Mouse (Mus musculus) midbrain, postnatal 0 days (tissue): ENCODE data around the gene Gabbr2. TPM values are rescaled to one million over a fixed set of nuclear protein-coding genes. Genes with fewer than 3 reads are reported as not detected.
A peak's percentile ranks its signal among the peaks of the same experiment; 100 is the strongest.

Source experiments
- ATAC-seq: fragments of 200-750 bp; cut with Nextera tagmentation; 2 replicates; pipeline ENCODE4 v1.8.0; 2017; ENCODE audit warnings: moderate number of reproducible peaks, mild to moderate bottlenecking, moderate TSS enrichment, moderate library complexity; ENCODE audit not compliant: low FRiP score
- DNase-seq: peaks from one replicate; pipeline ENCODE4 v3.0.0-alpha.2; 2015; ENCODE audit warnings: low spot score
- H3K27ac ChIP-seq: fragments of 300-500 bp; sonication (generic); 2 replicates; pipeline ENCODE4 v1.5.1; 2014; ENCODE audit warnings: low read depth, mild to moderate bottlenecking, low read length, mixed read lengths
- H3K27me3 ChIP-seq: fragments of 300-500 bp; sonication (generic); 2 replicates; pipeline ENCODE4 v1.6.1; 2014; ENCODE audit warnings: low read length, control low read depth, mixed read lengths; ENCODE audit not compliant: insufficient read depth
- H3K36me3 ChIP-seq: fragments of 300-500 bp; sonication (generic); 2 replicates; pipeline ENCODE4 v1.6.1; 2014; ENCODE audit warnings: low read length, control low read depth, mixed read lengths; ENCODE audit not compliant: insufficient read depth
- H3K4me1 ChIP-seq: fragments of 300-500 bp; sonication (generic); 2 replicates; pipeline ENCODE4 v1.6.1; 2014; ENCODE audit warnings: mild to moderate bottlenecking, control low read depth, antibody characterized with exemption, low read length, mixed read lengths; ENCODE audit not compliant: insufficient read depth
- H3K4me2 ChIP-seq: fragments of 300-500 bp; sonication (generic); 2 replicates; pipeline ENCODE4 v1.6.1; 2014; ENCODE audit warnings: low read depth, mild to moderate bottlenecking, low read length, mixed read lengths; ENCODE audit not compliant: poor library complexity, severe bottlenecking
- H3K4me3 ChIP-seq: fragments of 300-500 bp; sonication (generic); 2 replicates; pipeline ENCODE4 v1.5.1; 2014; ENCODE audit warnings: low read depth, mild to moderate bottlenecking, low read length, moderate library complexity
- H3K9ac ChIP-seq: fragments of 300-500 bp; sonication (generic); replicated peaks from 2 replicates; pipeline ENCODE4 v1.6.1; 2014; ENCODE audit warnings: mild to moderate bottlenecking, low read length, moderate library complexity, mixed read lengths; ENCODE audit not compliant: poor library complexity, severe bottlenecking
- H3K9me3 ChIP-seq: fragments of 300-500 bp; sonication (generic); 2 replicates; pipeline ENCODE4 v1.6.1; 2016; ENCODE audit warnings: low read length, control low read depth
- CTCF ChIP-seq: IDR thresholded peaks from 2 replicates; pipeline ENCODE4 v1.5.1; 2016; ENCODE audit warnings: antibody characterized with exemption, mild to moderate bottlenecking
- WGBS: fragments of 180-500 bp; shearing (Covaris S2); extraction: QIAGEN DNeasy Blood & Tissue Kit; methylation state at CpG from one replicate; pipeline ENCODE4 v1.1.7; 2014; 5-methylcytosine and 5-hydroxymethylcytosine counted together
- polyA plus RNA-seq: library from polyadenylated mRNA; unstranded; fragments of >200 nt; fragmentation: Nextera tagmentation; extraction: Ambion mirVana; gene quantifications from 2 replicates; pipeline ENCODE4 v1.2.1, GENCODE M21; 2015
- total RNA-seq: library from RNA; depleted of rRNA; stranded (reverse); fragments of >200 nt; gene quantifications from 2 replicates; pipeline ENCODE4 v1.2.3, GENCODE M21; 2014

Gene Gabbr2
- total and polyA plus RNA-seq, 2 experiments from 2014 or later, result 20.5 to 123 TPM

DNA sequence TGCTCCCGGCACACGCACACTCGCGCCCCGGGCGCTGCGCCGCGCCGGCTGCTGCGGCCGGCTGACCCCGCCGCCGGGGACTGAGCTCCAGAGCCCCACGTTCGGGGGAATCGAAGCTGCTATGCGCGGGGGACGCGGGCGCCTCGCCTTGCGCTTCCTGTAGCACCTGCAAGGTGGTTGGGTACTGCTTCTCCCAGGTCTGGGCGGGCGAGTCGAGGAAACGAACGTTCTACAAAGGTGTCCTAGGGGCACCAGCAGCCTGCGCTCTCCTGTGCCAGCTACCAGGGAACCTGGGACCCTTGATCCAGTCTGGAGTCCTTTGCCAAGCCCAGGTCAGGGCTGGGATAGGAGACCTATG is 265 bp upstream of the Gabbr2 start:
- peak overlapping the region; percentile 76 for H3K4me3 ChIP-seq
- 0% methylated on average over 10 of the region's 31 CpGs for WGBS
- TF ChIP-seq CTCF, result no peak
- peak overlapping the region; percentile 91 for H3K27ac ChIP-seq
- H3K4me2 ChIP-seq, result peak overlapping the region; percentile 92
- DNase-seq, result no peak
- peaks cover 12% of the 10 kb centered on the region for H3K4me1 ChIP-seq
- no peaks in the 10 kb centered on the region for H3K9me3 ChIP-seq
- H3K36me3 ChIP-seq, result no peaks in the 10 kb centered on the region
- no peaks in the 10 kb centered on the region for H3K27me3 ChIP-seq
- peak overlapping the region; percentile 93 for H3K9ac ChIP-seq
- ATAC-seq, result peak; percentile 28; the same call in 1 of the 2 replicates

- H3K9me3 ChIP-seq, result no peaks in the 10 kb centered on the region
- TF ChIP-seq CTCF, result no peak
- WGBS, result 2% methylated on average over 28 of the region's 29 CpGs
- H3K27me3 ChIP-seq, result no peaks in the 10 kb centered on the region
- H3K4me1 ChIP-seq, result peaks cover 12% of the 10 kb centered on the region
- DNase-seq (no peak), ATAC-seq (peak; percentile 20; the same call in 1 of the 2 replicates)
- H3K4me2 ChIP-seq, result peak overlapping the region; percentile 92
- peak overlapping the region; percentile 91 for H3K27ac ChIP-seq
- H3K36me3 ChIP-seq, result no peaks in the 10 kb centered on the region
- peak overlapping the region; percentile 93 for H3K9ac ChIP-seq
- peak overlapping the region; percentile 76 for H3K4me3 ChIP-seq
Measured at GRCm38 (mm10) chr4:46990281-46991015, 1.2 kb downstream of the Gabbr2 start.

DNA sequence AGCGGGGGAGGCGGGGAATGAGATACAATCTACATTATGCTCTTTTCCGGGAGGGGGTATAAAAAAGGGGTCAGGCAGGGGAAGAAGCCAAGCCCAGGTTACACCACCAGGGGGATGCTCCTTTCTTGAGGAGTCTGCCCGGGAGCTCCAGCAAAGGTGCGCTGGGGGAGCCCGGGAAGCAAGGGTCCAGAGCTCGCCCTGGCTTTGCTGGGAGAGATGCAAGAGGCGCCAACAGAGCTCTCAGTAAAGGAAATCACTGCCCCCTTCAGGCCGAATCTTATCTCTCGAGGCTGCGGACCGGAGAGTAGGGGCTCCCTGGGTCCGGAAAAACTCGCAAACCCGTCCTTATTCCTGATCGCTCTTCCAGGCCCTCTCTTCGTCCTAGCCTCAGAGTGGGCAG is 1.8 kb downstream of the Gabbr2 start:
- Histone ChIP-seq H3K27me3 (no peaks in the 10 kb centered on the region), H3K27ac (peak overlapping the region; percentile 91), H3K4me1 (peaks cover 12% of the 10 kb centered on the region), H3K9ac (peak overlapping the region; percentile 93), H3K9me3 (no peaks in the 10 kb centered on the region), H3K4me3 (peak overlapping the region; percentile 76), H3K4me2 (peak overlapping the region; percentile 92), H3K36me3 (no peaks in the 10 kb centered on the region)
- DNase-seq (peak; percentile 94), ATAC-seq (peak; percentile 39; the same call in 1 of the 2 replicates)
- WGBS, result 2% methylated on average over 17 of the region's 17 CpGs
- TF ChIP-seq CTCF, result peak; percentile 77

DNA sequence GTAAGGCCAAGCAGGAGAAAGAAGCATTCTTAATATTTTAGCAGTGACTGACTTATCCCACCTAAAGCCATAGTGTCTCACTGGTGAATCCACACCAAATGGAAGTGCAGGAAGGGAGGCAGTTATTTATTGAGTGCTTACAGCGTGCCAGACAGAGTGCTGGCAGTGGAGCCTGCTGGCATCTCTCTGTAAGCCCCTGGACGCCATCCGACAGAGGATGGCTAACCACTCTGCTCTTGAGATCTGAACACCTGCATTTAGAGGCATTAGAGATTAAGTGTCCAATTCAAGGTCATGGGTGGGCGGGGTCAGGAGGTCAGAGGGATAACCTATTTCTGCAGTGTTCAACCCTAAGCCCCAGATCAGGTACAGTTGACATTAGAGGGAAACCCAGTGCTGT is 2.8 kb downstream of the Gabbr2 start:
- Histone ChIP-seq H3K4me1 (peaks cover 12% of the 10 kb centered on the region), H3K9me3 (no peaks in the 10 kb centered on the region), H3K4me2 (peak overlapping the region; percentile 92), H3K9ac (no peak overlapping the region; the same call in 1 of the 2 replicates), H3K36me3 (no peaks in the 10 kb centered on the region), H3K4me3 (peak overlapping the region; percentile 76; the same call in 1 of the 2 replicates), H3K27me3 (no peaks in the 10 kb centered on the region), H3K27ac (no peak overlapping the region)
- no peak for ATAC-seq
- no peak for DNase-seq
- TF ChIP-seq CTCF, result no peak
- 68% methylated on average over 4 of the region's 4 CpGs for WGBS

- no peaks in the 10 kb centered on the region for H3K27me3 ChIP-seq
- TF ChIP-seq CTCF, result no peak
- H3K9me3 ChIP-seq, result no peaks in the 10 kb centered on the region
- peaks cover 12% of the 10 kb centered on the region for H3K4me1 ChIP-seq
- peak overlapping the region; percentile 6; the same call in 1 of the 2 replicates for H3K4me2 ChIP-seq
- no peak overlapping the region for H3K9ac ChIP-seq
- DNase-seq (no peak), ATAC-seq (no peak)
- no peaks in the 10 kb centered on the region for H3K36me3 ChIP-seq
- H3K4me3 ChIP-seq, result no peak overlapping the region
- 59% methylated on average over 3 of the region's 3 CpGs for WGBS
- H3K27ac ChIP-seq, result no peak overlapping the region
Measured at GRCm38 (mm10) chr4:46988257-46988656, 3.4 kb downstream of the Gabbr2 start.

GRCm38 (mm10) chr4:46987809-46988208 is 3.9 kb downstream of the Gabbr2 start:
- DNase-seq, result no peak
- H3K27me3 ChIP-seq, result no peaks in the 10 kb centered on the region
- ATAC-seq, result no peak
- no peak overlapping the region for H3K27ac ChIP-seq
- no peak overlapping the region for H3K9ac ChIP-seq
- no peak overlapping the region for H3K4me3 ChIP-seq
- TF ChIP-seq CTCF, result no peak
- H3K36me3 ChIP-seq, result no peaks in the 10 kb centered on the region
- peak overlapping the region; percentile 6; the same call in 1 of the 2 replicates for H3K4me2 ChIP-seq
- no peaks in the 10 kb centered on the region for H3K9me3 ChIP-seq
- WGBS, result 86% methylated on average over 6 of the region's 6 CpGs
- H3K4me1 ChIP-seq, result peaks cover 12% of the 10 kb centered on the region
